Mouse (Mus musculus) lung, embryonic 16.5 days (tissue): Measurements from ENCODE around the gene Mnd1. TPM values are rescaled to one million over a fixed set of nuclear protein-coding genes. Genes with fewer than 3 reads are reported as not detected.
A peak's percentile ranks its signal among the peaks of the same experiment; 100 is the strongest.

Experiments used
- ATAC-seq: fragments of 200-750 bp; cut with Nextera tagmentation; 2 replicates; pipeline ENCODE4 v1.8.0; 2017; ENCODE audit warnings: low read depth, mild to moderate bottlenecking, moderate library complexity
- H3K27ac ChIP-seq: fragments of 300-500 bp; sonication (generic); 2 replicates; pipeline ENCODE4 v1.5.1; 2014; ENCODE audit warnings: mild to moderate bottlenecking, control low read depth, low read length
- H3K27me3 ChIP-seq: fragments of 300-500 bp; sonication (generic); 2 replicates; pipeline ENCODE4 v1.6.1; 2014; ENCODE audit warnings: low read depth, low read length, mixed read lengths; ENCODE audit not compliant: control insufficient read depth, insufficient read depth
- H3K36me3 ChIP-seq: fragments of 300-500 bp; sonication (generic); 2 replicates; pipeline ENCODE4 v1.6.1; 2014; ENCODE audit warnings: low read length; ENCODE audit not compliant: control insufficient read depth, insufficient read depth
- H3K4me1 ChIP-seq: fragments of 300-500 bp; sonication (generic); replicated peaks from 2 replicates; pipeline ENCODE4 v1.6.1; 2014; ENCODE audit warnings: low read length, mixed read lengths; ENCODE audit not compliant: control insufficient read depth, insufficient read depth
- H3K4me2 ChIP-seq: fragments of 300-500 bp; sonication (generic); 2 replicates; pipeline ENCODE4 v1.6.1; 2014; ENCODE audit warnings: low read depth, low read length, control low read depth
- H3K4me3 ChIP-seq: fragments of 300-500 bp; sonication (generic); 2 replicates; pipeline ENCODE4 v1.5.1; 2014; ENCODE audit warnings: mild to moderate bottlenecking, low read length, control low read depth
- H3K9ac ChIP-seq: fragments of 300-500 bp; sonication (generic); 2 replicates; pipeline ENCODE4 v1.6.1; 2014; ENCODE audit warnings: low read length, control low read depth
- H3K9me3 ChIP-seq: fragments of 300-500 bp; sonication (generic); 2 replicates; pipeline ENCODE4 v1.6.1; 2016; ENCODE audit warnings: low read length; ENCODE audit not compliant: control insufficient read depth
- WGBS: fragments of 180-500 bp; shearing (Covaris S2); extraction: QIAGEN DNeasy Blood & Tissue Kit; methylation state at CpG from one replicate; pipeline ENCODE4 v1.1.7; 2014; 5-methylcytosine and 5-hydroxymethylcytosine counted together
- polyA plus RNA-seq: library from polyadenylated mRNA; unstranded; fragments of >200 nt; fragmentation: Nextera tagmentation; extraction: Ambion mirVana; gene quantifications from 2 replicates; pipeline ENCODE4 v1.2.1, GENCODE M21; 2015

The Mnd1 gene
- polyA plus RNA-seq, 1 experiment from 2014 or later = 13.0 TPM

DNA sequence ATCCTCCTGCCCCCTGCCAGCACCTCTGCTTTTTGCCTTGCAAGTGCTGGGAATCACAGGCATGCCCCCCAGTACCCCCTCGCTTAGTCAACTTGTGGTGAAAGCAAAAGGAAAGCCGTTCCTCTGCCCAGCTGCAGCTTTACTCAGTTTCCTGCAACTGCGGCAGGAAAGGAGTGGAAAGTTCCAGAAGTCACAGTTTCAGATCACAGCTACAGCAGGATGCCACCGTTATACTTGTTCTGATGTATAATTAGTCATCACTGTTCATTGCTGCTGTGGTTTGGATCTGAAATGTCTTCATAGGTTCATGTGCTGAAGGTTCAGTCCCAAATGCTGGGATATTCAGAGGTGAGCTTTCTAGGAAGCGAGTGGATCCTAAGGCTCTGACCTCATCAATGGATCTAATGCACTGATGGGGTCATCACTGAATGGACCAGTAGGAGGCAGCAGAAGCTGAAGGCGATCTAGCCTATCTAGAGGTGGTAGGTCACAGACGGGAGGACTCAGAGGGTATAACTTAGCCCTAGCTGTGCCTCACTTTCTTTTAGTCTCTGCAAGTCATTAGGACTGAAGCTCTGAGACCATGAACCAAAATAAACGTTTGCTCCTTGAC is 13.9 kb upstream of the Mnd1 start:
- H3K4me2 ChIP-seq = no peak overlapping the region
- no peak overlapping the region for H3K27ac ChIP-seq
- 0 out of 2 replicates have a peak, but pooled peaks cover 4% of the 10 kb centered on the region for H3K36me3 ChIP-seq
- 64% methylated on average over 8 of the region's 8 CpGs for WGBS
- H3K4me1 ChIP-seq = no peaks in the 10 kb centered on the region
- ATAC-seq = no peak
- no peaks in the 10 kb centered on the region for H3K27me3 ChIP-seq
- no peaks in the 10 kb centered on the region for H3K9me3 ChIP-seq
- H3K9ac ChIP-seq = no peak overlapping the region
- no peak overlapping the region for H3K4me3 ChIP-seq

DNA sequence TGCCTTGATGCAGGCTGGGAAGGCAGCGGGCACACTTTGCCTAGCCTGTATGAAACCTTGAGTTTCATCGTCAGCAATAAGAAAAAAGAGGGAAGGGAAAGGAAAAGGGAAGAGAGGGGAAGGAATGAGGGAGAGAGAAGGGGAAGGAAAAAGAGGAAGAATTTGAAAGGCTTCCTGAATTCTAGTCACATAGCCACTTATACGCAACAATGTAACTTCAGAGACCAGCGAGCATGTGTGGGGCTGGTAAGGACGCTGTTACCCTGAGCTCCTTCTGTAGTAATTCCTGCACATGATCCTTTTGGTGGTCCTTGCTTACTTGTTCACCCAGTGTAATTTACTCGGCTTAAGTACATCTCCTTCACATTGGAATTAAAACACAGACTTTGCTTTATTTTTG is 13.4 kb upstream of the Mnd1 start:
- H3K36me3 ChIP-seq = 0 out of 2 replicates have a peak, but pooled peaks cover 6% of the 10 kb centered on the region
- H3K27me3 ChIP-seq = no peaks in the 10 kb centered on the region
- H3K4me3 ChIP-seq = no peak overlapping the region
- 79% methylated on average over 6 of the region's 6 CpGs for WGBS
- no peak for ATAC-seq
- H3K9me3 ChIP-seq = no peaks in the 10 kb centered on the region
- no peak overlapping the region for H3K9ac ChIP-seq
- no peak overlapping the region for H3K27ac ChIP-seq
- H3K4me2 ChIP-seq = no peak overlapping the region
- H3K4me1 ChIP-seq = no peaks in the 10 kb centered on the region

DNA sequence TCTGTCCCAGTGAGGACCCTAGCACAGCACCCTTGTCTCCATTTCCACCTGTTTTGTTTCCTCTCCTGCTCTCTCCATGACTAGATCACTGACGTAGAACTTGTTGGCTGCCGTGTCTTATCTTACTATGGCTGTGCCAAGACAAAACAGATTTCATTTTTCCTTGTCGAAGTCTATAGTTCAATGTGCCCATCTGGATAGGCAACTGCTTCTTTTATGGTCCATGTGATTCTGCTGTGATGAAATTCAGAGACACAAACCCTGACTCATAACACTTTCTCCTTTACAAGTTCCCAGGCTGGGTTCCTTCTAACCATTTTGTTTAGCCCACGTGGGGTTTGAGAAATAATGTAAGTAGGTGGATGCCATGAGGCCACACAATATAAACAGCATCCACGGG is 10.5 kb upstream of the Mnd1 start:
- no peak overlapping the region for H3K4me3 ChIP-seq
- H3K27ac ChIP-seq = no peak overlapping the region
- H3K4me2 ChIP-seq = no peak overlapping the region
- H3K27me3 ChIP-seq = no peaks in the 10 kb centered on the region
- WGBS = 86% methylated on average over 5 of the region's 5 CpGs
- 0 out of 2 replicates have a peak, but pooled peaks cover 5% of the 10 kb centered on the region for H3K36me3 ChIP-seq
- no peaks in the 10 kb centered on the region for H3K4me1 ChIP-seq
- H3K9ac ChIP-seq = no peak overlapping the region
- no peaks in the 10 kb centered on the region for H3K9me3 ChIP-seq
- ATAC-seq = no peak

DNA sequence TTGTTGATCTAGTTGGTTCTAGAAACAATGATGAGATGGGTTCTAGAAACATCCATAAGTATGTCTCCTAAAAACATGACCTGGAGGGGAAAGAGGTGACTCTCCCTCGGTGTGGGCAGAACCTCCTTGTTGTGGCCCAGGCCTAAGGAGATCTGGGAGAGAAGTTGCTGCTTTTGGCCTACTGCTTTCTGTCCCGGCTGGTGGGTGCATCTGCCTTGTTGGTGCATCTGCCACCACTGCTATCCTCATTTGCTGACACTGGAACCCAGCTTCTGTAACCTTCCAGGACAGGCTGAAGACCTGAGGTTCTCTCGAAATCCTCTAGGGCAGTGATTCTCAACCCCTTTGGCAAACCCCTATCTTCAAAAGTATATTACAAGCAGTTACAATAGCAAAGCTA is 9.8 kb upstream of the Mnd1 start:
- Histone ChIP-seq H3K9me3 (no peaks in the 10 kb centered on the region), H3K36me3 (0 out of 2 replicates have a peak, but pooled peaks cover 5% of the 10 kb centered on the region), H3K27ac (no peak overlapping the region), H3K4me3 (no peak overlapping the region), H3K27me3 (no peaks in the 10 kb centered on the region), H3K9ac (no peak overlapping the region), H3K4me1 (no peaks in the 10 kb centered on the region), H3K4me2 (no peak overlapping the region)
- 92% methylated on average over 3 of the region's 3 CpGs for WGBS
- no peak for ATAC-seq

DNA sequence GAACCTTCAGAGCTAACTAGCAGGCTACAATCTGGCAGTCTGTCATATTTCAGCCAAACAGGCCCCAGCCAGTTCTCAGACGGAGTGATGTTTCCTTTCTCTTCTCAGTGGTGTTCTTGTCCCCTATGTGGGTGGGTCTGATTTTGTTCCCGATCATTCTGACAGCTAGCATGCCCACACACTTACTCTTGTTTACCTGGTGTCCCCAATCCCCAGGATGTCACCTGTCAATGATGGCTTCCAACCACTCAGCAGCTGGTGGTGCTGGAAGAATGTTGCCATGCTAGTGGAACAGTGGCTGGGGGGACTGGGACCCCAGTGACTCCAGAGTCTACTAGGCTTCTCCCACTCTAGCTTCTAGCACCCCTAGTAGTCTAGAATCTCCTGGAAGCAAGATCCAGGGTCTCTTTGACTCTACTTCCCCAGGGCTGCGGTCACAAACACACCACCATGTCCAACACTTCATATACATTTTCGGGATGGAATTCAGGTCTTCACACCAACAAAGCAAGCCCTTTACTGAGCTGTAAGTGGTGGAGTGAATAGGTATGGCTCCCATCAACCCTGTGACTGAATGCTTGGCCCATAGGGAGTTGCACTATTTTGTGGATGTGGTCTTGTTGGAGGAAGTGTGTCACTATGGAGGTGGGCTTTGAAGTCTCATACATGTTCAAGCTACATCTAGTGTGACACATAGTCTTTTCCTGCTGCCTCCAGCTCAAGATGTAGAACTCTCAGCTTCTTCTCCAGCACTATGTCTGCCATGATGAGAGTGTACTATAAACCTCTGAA is 2.2 kb upstream of the Mnd1 start:
- ATAC-seq = no peak
- no peak overlapping the region for H3K27ac ChIP-seq
- H3K36me3 ChIP-seq = no peaks in the 10 kb centered on the region
- no peak overlapping the region for H3K4me3 ChIP-seq
- no peaks in the 10 kb centered on the region for H3K9me3 ChIP-seq
- no peak overlapping the region for H3K4me2 ChIP-seq
- no peak overlapping the region for H3K9ac ChIP-seq
- 74% methylated on average over 4 of the region's 4 CpGs for WGBS
- peaks cover 3% of the 10 kb centered on the region; the same call in 1 of the 2 replicates for H3K4me1 ChIP-seq
- H3K27me3 ChIP-seq = no peaks in the 10 kb centered on the region

DNA sequence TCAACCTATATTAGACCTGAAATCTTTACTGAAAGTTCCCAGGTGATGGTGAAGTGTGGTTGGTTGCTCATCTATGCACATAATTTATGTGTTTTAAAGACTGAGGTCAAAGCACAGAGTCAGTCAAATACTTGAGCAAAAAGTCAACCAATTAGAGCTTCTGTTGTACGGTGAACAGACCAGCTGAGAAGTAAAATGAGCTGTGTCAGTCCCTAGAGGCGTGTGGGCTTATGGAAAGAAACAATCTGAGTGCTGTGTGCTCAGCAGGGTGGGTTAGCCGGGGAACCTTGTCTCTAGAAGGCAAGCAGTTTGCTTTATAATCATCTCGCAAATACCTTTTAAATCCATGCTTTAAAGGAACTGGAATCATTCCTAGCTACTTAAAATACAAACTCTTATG is 1.4 kb upstream of the Mnd1 start:
- no peak overlapping the region for H3K9ac ChIP-seq
- no peaks in the 10 kb centered on the region for H3K27me3 ChIP-seq
- WGBS = 56% methylated on average over 4 of the region's 4 CpGs
- no peak overlapping the region for H3K27ac ChIP-seq
- ATAC-seq = no peak
- H3K4me2 ChIP-seq = no peak overlapping the region
- H3K4me1 ChIP-seq = peaks cover 3% of the 10 kb centered on the region; the same call in 1 of the 2 replicates
- no peaks in the 10 kb centered on the region for H3K36me3 ChIP-seq
- H3K9me3 ChIP-seq = no peaks in the 10 kb centered on the region
- H3K4me3 ChIP-seq = no peak overlapping the region

DNA sequence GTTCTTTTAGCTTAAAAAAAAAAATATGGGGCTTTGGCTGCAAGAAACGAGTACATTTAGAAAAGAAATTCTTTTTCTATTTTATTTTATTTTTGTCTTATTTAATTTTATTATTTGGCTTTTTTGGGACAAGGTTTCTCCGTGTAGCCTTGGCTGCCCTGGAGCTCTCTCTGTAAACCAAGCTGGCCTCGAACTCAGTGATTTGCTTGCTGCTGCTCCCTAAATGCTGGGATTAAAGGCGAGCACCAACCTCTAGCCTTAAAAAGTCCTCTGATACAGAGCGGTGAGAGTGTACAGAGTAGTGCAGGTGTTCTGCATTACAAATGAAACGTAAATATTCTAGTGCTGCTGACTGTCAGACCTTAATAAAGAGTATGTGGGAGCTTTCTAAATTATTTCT is 519 bp upstream of the Mnd1 start:
- peak overlapping the region; percentile 58; the same call in 1 of the 2 replicates for H3K27ac ChIP-seq
- H3K4me3 ChIP-seq = no peak overlapping the region
- H3K4me1 ChIP-seq = peaks cover 3% of the 10 kb centered on the region; the same call in 1 of the 2 replicates
- no peaks in the 10 kb centered on the region for H3K9me3 ChIP-seq
- ATAC-seq = no peak
- peak overlapping the region; percentile 50 for H3K9ac ChIP-seq
- 43% methylated on average over 6 of the region's 6 CpGs for WGBS
- no peaks in the 10 kb centered on the region for H3K27me3 ChIP-seq
- H3K36me3 ChIP-seq = no peaks in the 10 kb centered on the region
- peak overlapping the region; percentile 98 for H3K4me2 ChIP-seq

DNA sequence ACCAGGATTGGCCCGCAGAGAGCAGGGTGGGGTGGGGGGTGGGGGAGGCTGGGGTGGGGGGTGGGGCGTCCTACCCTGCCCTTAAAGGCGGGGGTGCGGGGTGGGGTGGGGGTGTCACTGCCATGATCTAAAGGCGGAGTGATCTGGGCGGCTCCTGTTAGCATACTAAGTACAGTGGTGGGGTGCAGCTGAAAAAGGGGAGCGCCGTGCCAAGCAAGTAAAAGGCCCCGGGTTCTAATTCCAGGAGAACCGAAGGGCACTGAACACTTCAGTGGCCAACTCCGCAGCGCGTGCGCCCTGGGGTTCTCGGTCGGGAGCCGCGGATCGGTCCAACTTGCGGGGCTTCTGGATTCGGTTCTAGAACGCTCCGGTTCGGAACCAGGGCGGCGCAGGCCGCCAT is 440 bp downstream of the Mnd1 start:
- peak overlapping the region; percentile 82 for H3K27ac ChIP-seq
- no peaks in the 10 kb centered on the region for H3K9me3 ChIP-seq
- ATAC-seq = peak; percentile 27
- H3K27me3 ChIP-seq = no peaks in the 10 kb centered on the region
- H3K9ac ChIP-seq = peak overlapping the region; percentile 82
- WGBS = under 1% methylated on average over 27 of the region's 27 CpGs
- H3K4me3 ChIP-seq = peak overlapping the region; percentile 69
- no peaks in the 10 kb centered on the region for H3K36me3 ChIP-seq
- peak overlapping the region; percentile 98 for H3K4me2 ChIP-seq
- peaks cover 3% of the 10 kb centered on the region; the same call in 1 of the 2 replicates for H3K4me1 ChIP-seq

DNA sequence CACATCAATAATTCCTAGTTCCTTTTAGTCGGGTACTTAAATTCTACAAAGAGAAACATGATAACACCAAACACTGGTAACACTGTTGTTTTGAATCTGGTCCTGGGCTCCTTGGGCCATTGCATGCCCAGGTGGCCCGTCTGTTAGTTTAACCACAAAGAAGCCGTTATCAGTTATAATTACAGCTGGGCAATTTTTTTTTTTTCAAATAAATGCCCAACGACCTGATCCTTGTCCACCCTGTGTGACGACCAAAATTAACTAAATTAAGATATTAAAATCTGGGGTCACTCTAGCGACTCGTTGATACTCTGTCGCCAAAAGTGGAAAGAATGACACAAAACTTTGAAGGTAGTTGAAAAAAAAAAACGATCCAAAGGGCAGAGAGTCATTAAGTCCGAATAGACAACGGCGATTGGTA is 855 bp downstream of the Mnd1 start:
- no peaks in the 10 kb centered on the region for H3K27me3 ChIP-seq
- H3K27ac ChIP-seq = no peak overlapping the region
- WGBS = 11% methylated on average over 12 of the region's 12 CpGs
- peaks cover 3% of the 10 kb centered on the region; the same call in 1 of the 2 replicates for H3K4me1 ChIP-seq
- ATAC-seq = no peak
- H3K9me3 ChIP-seq = no peaks in the 10 kb centered on the region
- peak overlapping the region; percentile 82 for H3K9ac ChIP-seq
- H3K4me3 ChIP-seq = peak overlapping the region; percentile 69
- no peaks in the 10 kb centered on the region for H3K36me3 ChIP-seq
- peak overlapping the region; percentile 98 for H3K4me2 ChIP-seq
